Mouse (Mus musculus): ENCODE results near the gene Ube4a. TPM values are rescaled to one million over a fixed set of nuclear protein-coding genes. Genes with fewer than 3 reads are reported as not detected.

The Ube4a gene
- polyA plus RNA-seq, 1 experiment from 2014 or later, result 38.2 TPM

DNA sequence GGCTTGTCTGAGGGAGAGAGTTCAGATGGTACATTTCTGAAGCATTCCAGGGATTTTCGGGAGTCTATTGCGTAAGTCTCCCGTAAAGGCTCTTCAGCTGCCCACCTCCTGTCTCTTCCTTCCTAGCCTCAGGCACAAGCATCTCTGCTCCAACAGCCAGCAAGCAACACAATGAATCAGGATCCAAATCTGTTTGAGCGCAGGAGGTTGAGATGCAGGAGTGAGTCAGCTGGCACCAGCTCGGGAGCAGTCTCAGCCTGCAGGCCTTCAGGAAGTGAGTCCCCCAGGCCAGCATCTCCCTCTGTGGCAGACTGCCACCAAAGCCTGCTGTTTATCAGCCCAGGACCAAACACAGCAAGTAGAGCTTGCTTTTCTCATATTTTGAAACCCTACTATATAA lies 60.4 kb downstream of the Ube4a start:
- Histone ChIP-seq H3K36me3 (ENCODE audit: control insufficient read depth, insufficient read depth, low read length) (no peaks in the 10 kb centered on the region), H3K9me3 (ENCODE audit: control insufficient read depth, low read length) (no peaks in the 10 kb centered on the region), H3K4me2 (ENCODE audit: low read depth) (no peak overlapping the region), H3K4me3 (ENCODE audit: low read depth, low read length) (no peak overlapping the region), H3K27ac (ENCODE audit: low read depth, low read length) (no peak overlapping the region), H3K9ac (ENCODE audit: low read length) (no peak overlapping the region), H3K27me3 (ENCODE audit: control insufficient read depth, insufficient read depth, low read length) (no peaks in the 10 kb centered on the region), H3K4me1 (ENCODE audit: control insufficient read depth, insufficient read depth, low read length) (no peaks in the 10 kb centered on the region)
- WGBS, result 85% methylated on average over 5 of the region's 5 CpGs
- ATAC-seq (ENCODE audit: insufficient read depth, low FRiP score, low TSS enrichment), result no peak
- DNase-seq (ENCODE audit: low spot score), result no peak

GRCm38 (mm10) chr9:44903856-44904255 lies 61.5 kb downstream of the Ube4a start:
- Histone ChIP-seq H3K36me3 (ENCODE audit: control insufficient read depth, insufficient read depth, low read length) (no peaks in the 10 kb centered on the region), H3K9me3 (ENCODE audit: control insufficient read depth, low read length) (no peaks in the 10 kb centered on the region), H3K4me3 (ENCODE audit: low read depth, low read length) (no peak overlapping the region), H3K4me2 (ENCODE audit: low read depth) (no peak overlapping the region), H3K27me3 (ENCODE audit: control insufficient read depth, insufficient read depth, low read length) (no peaks in the 10 kb centered on the region), H3K27ac (ENCODE audit: low read depth, low read length) (no peak overlapping the region), H3K4me1 (ENCODE audit: control insufficient read depth, insufficient read depth, low read length) (no peaks in the 10 kb centered on the region), H3K9ac (ENCODE audit: low read length) (no peak overlapping the region)
- WGBS, result 82% methylated on average over 4 of the region's 4 CpGs
- DNase-seq (ENCODE audit: low spot score), result no peak
- no peak for ATAC-seq (ENCODE audit: insufficient read depth, low FRiP score, low TSS enrichment)

DNA sequence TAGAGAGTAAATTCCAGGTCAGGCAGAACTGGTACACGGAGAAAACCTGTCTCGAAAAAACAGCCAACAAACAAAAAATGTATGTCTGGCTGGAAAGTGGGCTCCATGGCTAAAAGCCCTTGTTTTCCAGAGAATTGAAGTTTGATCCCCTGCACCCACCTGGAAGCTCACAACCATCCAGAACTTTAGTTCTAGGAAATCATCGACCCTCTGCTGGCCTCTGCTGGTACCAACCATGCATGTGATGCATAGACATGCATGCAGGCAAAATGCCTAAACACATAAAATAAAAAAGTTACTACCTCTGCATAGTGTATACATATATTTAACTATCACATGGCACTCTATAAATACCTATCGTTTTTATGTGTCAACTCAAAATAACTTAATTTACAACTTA lies 65.0 kb downstream of the Ube4a start:
- DNase-seq (ENCODE audit: low spot score) (no peak), ATAC-seq (ENCODE audit: insufficient read depth, low FRiP score, low TSS enrichment) (no peak)
- Histone ChIP-seq H3K27ac (ENCODE audit: low read depth, low read length) (no peak overlapping the region), H3K27me3 (ENCODE audit: control insufficient read depth, insufficient read depth, low read length) (no peaks in the 10 kb centered on the region), H3K9me3 (ENCODE audit: control insufficient read depth, low read length) (no peaks in the 10 kb centered on the region), H3K4me3 (ENCODE audit: low read depth, low read length) (no peak overlapping the region), H3K9ac (ENCODE audit: low read length) (no peak overlapping the region), H3K36me3 (ENCODE audit: control insufficient read depth, insufficient read depth, low read length) (no peaks in the 10 kb centered on the region), H3K4me1 (ENCODE audit: control insufficient read depth, insufficient read depth, low read length) (no peaks in the 10 kb centered on the region), H3K4me2 (ENCODE audit: low read depth) (no peak overlapping the region)
- 69% methylated on average over 4 of the region's 4 CpGs for WGBS

DNA sequence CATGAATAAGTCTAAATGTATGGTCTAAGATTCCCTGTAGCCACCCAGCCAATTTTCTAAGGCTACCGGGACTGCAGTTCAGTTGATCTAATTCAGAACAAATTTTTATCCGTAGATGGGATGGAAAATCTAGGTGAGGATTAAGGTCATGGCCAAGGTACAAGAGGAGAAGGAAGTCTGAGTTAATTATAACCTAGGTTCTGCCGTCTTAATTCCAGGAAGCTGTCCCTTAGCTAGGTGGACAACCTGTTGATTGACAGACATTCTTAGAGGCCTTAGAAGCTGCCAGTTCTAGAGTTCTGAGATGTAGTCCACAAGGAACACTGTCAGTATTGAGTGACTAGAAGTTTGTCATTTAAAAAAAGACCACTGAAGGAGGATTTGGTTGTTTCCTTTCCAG lies 65.7 kb downstream of the Ube4a start:
- Histone ChIP-seq H3K4me2 (ENCODE audit: low read depth) (no peak overlapping the region), H3K27ac (ENCODE audit: low read depth, low read length) (no peak overlapping the region), H3K9me3 (ENCODE audit: control insufficient read depth, low read length) (no peaks in the 10 kb centered on the region), H3K27me3 (ENCODE audit: control insufficient read depth, insufficient read depth, low read length) (no peaks in the 10 kb centered on the region), H3K36me3 (ENCODE audit: control insufficient read depth, insufficient read depth, low read length) (no peaks in the 10 kb centered on the region), H3K4me1 (ENCODE audit: control insufficient read depth, insufficient read depth, low read length) (no peaks in the 10 kb centered on the region), H3K9ac (ENCODE audit: low read length) (no peak overlapping the region), H3K4me3 (ENCODE audit: low read depth, low read length) (no peak overlapping the region)
- ATAC-seq (ENCODE audit: insufficient read depth, low FRiP score, low TSS enrichment) (no peak), DNase-seq (ENCODE audit: low spot score) (no peak)
- WGBS, result 87% methylated on average over 3 of the region's 3 CpGs

DNA sequence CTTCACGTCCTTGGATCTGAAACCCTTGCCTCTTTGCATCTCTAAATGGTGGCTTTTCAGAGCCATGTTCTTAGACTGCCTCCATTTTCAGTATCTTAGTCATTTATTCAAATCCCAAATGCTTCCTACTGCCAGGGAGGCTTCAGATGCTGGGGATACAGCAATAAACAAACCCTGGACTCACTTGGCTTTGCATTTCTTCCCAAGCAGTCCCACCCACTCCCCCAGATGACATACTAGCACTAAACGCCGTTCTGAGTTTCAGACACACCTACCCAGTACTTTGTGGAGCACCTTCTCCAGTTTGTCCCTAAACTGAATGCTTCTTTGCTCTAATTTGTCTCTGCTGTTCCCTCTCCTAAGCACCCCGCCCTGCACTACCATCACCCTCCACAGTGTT lies 68.4 kb downstream of the Ube4a start:
- no peak overlapping the region for H3K27ac ChIP-seq (ENCODE audit: low read depth, low read length)
- DNase-seq (ENCODE audit: low spot score) (no peak), ATAC-seq (ENCODE audit: insufficient read depth, low FRiP score, low TSS enrichment) (no peak)
- H3K36me3 ChIP-seq (ENCODE audit: control insufficient read depth, insufficient read depth, low read length), result no peaks in the 10 kb centered on the region
- H3K4me1 ChIP-seq (ENCODE audit: control insufficient read depth, insufficient read depth, low read length), result no peaks in the 10 kb centered on the region
- no peak overlapping the region for H3K4me2 ChIP-seq (ENCODE audit: low read depth)
- no peaks in the 10 kb centered on the region for H3K9me3 ChIP-seq (ENCODE audit: control insufficient read depth, low read length)
- H3K9ac ChIP-seq (ENCODE audit: low read length), result no peak overlapping the region
- WGBS, result 66% methylated on average over 4 of the region's 4 CpGs
- no peaks in the 10 kb centered on the region for H3K27me3 ChIP-seq (ENCODE audit: control insufficient read depth, insufficient read depth, low read length)
- no peak overlapping the region for H3K4me3 ChIP-seq (ENCODE audit: low read depth, low read length)

DNA sequence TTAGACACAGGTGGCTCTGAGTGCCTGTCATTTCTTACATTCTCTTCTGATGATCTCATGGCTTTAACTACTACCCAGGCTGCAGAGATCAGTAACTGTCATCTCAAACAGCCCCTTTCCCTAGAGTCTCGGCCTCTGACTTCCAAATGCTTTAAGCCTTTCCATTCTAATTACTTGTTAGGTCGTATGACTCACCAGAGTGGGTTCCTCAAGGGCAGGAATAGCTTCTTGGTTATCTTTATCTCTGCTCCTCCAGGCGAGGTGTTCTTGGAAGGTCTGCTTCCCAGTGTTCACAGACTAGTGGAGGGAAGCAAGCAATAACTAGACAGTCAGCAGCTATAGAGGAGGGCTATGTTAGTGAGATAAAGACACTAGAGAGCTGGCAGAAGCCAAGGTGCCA lies 72.7 kb downstream of the Ube4a start:
- no peak overlapping the region for H3K9ac ChIP-seq (ENCODE audit: low read length)
- H3K9me3 ChIP-seq (ENCODE audit: control insufficient read depth, low read length), result no peaks in the 10 kb centered on the region
- no peak for ATAC-seq (ENCODE audit: insufficient read depth, low FRiP score, low TSS enrichment)
- no peak overlapping the region for H3K4me2 ChIP-seq (ENCODE audit: low read depth)
- no peaks in the 10 kb centered on the region for H3K4me1 ChIP-seq (ENCODE audit: control insufficient read depth, insufficient read depth, low read length)
- no peak overlapping the region for H3K4me3 ChIP-seq (ENCODE audit: low read depth, low read length)
- DNase-seq (ENCODE audit: low spot score), result no peak
- WGBS, result 69% methylated on average over 3 of the region's 3 CpGs
- no peaks in the 10 kb centered on the region for H3K36me3 ChIP-seq (ENCODE audit: control insufficient read depth, insufficient read depth, low read length)
- no peak overlapping the region for H3K27ac ChIP-seq (ENCODE audit: low read depth, low read length)
- H3K27me3 ChIP-seq (ENCODE audit: control insufficient read depth, insufficient read depth, low read length), result no peaks in the 10 kb centered on the region

GRCm38 (mm10) chr9:44891210-44891609 lies 74.2 kb downstream of the Ube4a start:
- no peak overlapping the region for H3K4me3 ChIP-seq (ENCODE audit: low read depth, low read length)
- H3K27me3 ChIP-seq (ENCODE audit: control insufficient read depth, insufficient read depth, low read length), result no peaks in the 10 kb centered on the region
- H3K9ac ChIP-seq (ENCODE audit: low read length), result no peak overlapping the region
- no peaks in the 10 kb centered on the region for H3K9me3 ChIP-seq (ENCODE audit: control insufficient read depth, low read length)
- no peak for DNase-seq (ENCODE audit: low spot score)
- no peak overlapping the region for H3K4me2 ChIP-seq (ENCODE audit: low read depth)
- H3K36me3 ChIP-seq (ENCODE audit: control insufficient read depth, insufficient read depth, low read length), result no peaks in the 10 kb centered on the region
- 85% methylated on average over 6 of the region's 6 CpGs for WGBS
- no peak for ATAC-seq (ENCODE audit: insufficient read depth, low FRiP score, low TSS enrichment)
- H3K27ac ChIP-seq (ENCODE audit: low read depth, low read length), result no peak overlapping the region
- H3K4me1 ChIP-seq (ENCODE audit: control insufficient read depth, insufficient read depth, low read length), result no peaks in the 10 kb centered on the region

DNA sequence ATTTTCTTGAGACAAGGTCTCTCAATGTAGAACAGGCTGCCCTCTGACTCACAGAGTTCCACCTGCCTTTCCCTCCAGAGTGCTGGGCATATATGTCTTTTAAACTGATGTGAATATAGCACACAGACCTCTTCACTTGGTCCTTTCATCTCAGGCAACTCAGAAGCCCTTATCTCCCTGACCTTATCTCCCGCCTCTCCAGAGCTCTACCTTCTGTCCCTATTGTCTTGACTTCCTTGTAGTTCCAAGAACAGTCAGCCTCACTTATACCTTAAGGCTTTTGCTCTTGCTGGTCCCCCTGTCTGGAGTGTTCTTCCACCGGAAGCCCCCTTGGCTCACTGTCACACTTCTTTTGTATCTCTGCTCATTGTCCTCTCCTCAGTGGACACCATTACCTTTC lies 75.3 kb downstream of the Ube4a start:
- no peaks in the 10 kb centered on the region for H3K9me3 ChIP-seq (ENCODE audit: control insufficient read depth, low read length)
- no peak overlapping the region for H3K4me3 ChIP-seq (ENCODE audit: low read depth, low read length)
- H3K4me1 ChIP-seq (ENCODE audit: control insufficient read depth, insufficient read depth, low read length), result no peaks in the 10 kb centered on the region
- H3K36me3 ChIP-seq (ENCODE audit: control insufficient read depth, insufficient read depth, low read length), result no peaks in the 10 kb centered on the region
- WGBS, result 76% methylated on average over 2 of the region's 2 CpGs
- H3K27ac ChIP-seq (ENCODE audit: low read depth, low read length), result no peak overlapping the region
- H3K4me2 ChIP-seq (ENCODE audit: low read depth), result no peak overlapping the region
- no peak for ATAC-seq (ENCODE audit: insufficient read depth, low FRiP score, low TSS enrichment)
- H3K9ac ChIP-seq (ENCODE audit: low read length), result no peak overlapping the region
- H3K27me3 ChIP-seq (ENCODE audit: control insufficient read depth, insufficient read depth, low read length), result no peaks in the 10 kb centered on the region
- DNase-seq (ENCODE audit: low spot score), result no peak

- Histone ChIP-seq H3K4me2 (ENCODE audit: low read depth) (no peak overlapping the region), H3K36me3 (ENCODE audit: control insufficient read depth, insufficient read depth, low read length) (no peaks in the 10 kb centered on the region), H3K9me3 (ENCODE audit: control insufficient read depth, low read length) (no peaks in the 10 kb centered on the region), H3K4me3 (ENCODE audit: low read depth, low read length) (no peak overlapping the region), H3K9ac (ENCODE audit: low read length) (no peak overlapping the region), H3K27me3 (ENCODE audit: control insufficient read depth, insufficient read depth, low read length) (no peaks in the 10 kb centered on the region), H3K4me1 (ENCODE audit: control insufficient read depth, insufficient read depth, low read length) (0 out of 2 replicates have a peak, but pooled peaks cover 3% of the 10 kb centered on the region), H3K27ac (ENCODE audit: low read depth, low read length) (no peak overlapping the region)
- ATAC-seq (ENCODE audit: insufficient read depth, low FRiP score, low TSS enrichment) (no peak), DNase-seq (ENCODE audit: low spot score) (no peak)
- 87% methylated on average over 7 of the region's 7 CpGs for WGBS
Measured at GRCm38 (mm10) chr9:44888114-44888624, 77.2 kb downstream of the Ube4a start.

All from neural tube, embryonic 11.5 days (tissue).